Mouse (Mus musculus): ENCODE measurements around the gene Psmg4. TPM values are rescaled to one million over a fixed set of nuclear protein-coding genes. Genes with fewer than 3 reads are reported as not detected.

The Psmg4 gene
- polyA plus RNA-seq, 1 experiment from 2014 or later, result 74.1 TPM

- no peak for ATAC-seq (replicated peaks; ENCODE audit: extremely low read depth, insufficient read depth, low FRiP score)
- Histone ChIP-seq H3K4me2 (ENCODE audit: low read depth, low read length) (no peak overlapping the region), H3K27me3 (ENCODE audit: control insufficient read depth, insufficient read depth, low read length) (no peaks in the 10 kb centered on the region), H3K9me3 (replicated peaks; ENCODE audit: control insufficient read depth, low read length) (no peaks in the 10 kb centered on the region), H3K36me3 (ENCODE audit: control insufficient read depth, insufficient read depth) (no peaks in the 10 kb centered on the region), H3K9ac (ENCODE audit: low read length) (no peak overlapping the region), H3K4me3 (ENCODE audit: low read length) (no peak overlapping the region), H3K27ac (ENCODE audit: low read length) (peak overlapping the region; percentile 73), H3K4me1 (ENCODE audit: control insufficient read depth, insufficient read depth, low read length) (peaks cover 46% of the 10 kb centered on the region)
- 71% methylated on average over 4 of the region's 5 CpGs for WGBS
Measured at GRCm38 (mm10) chr13:34153254-34154011, 9.3 kb upstream of the Psmg4 start.

- H3K36me3 ChIP-seq (ENCODE audit: control insufficient read depth, insufficient read depth), result no peaks in the 10 kb centered on the region
- H3K27me3 ChIP-seq (ENCODE audit: control insufficient read depth, insufficient read depth, low read length), result no peaks in the 10 kb centered on the region
- peak overlapping the region; percentile 19 for H3K4me3 ChIP-seq (ENCODE audit: low read length)
- peak overlapping the region; percentile 73 for H3K27ac ChIP-seq (ENCODE audit: low read length)
- peak overlapping the region; percentile 54 for H3K4me2 ChIP-seq (ENCODE audit: low read depth, low read length)
- 41% methylated on average over 13 of the region's 13 CpGs for WGBS
- H3K4me1 ChIP-seq (ENCODE audit: control insufficient read depth, insufficient read depth, low read length), result peaks cover 40% of the 10 kb centered on the region
- H3K9ac ChIP-seq (ENCODE audit: low read length), result peak overlapping the region; percentile 52
- no peaks in the 10 kb centered on the region for H3K9me3 ChIP-seq (replicated peaks; ENCODE audit: control insufficient read depth, low read length)
- ATAC-seq (replicated peaks; ENCODE audit: extremely low read depth, insufficient read depth, low FRiP score), result no peak
Measured at GRCm38 (mm10) chr13:34154217-34154930, 8.4 kb upstream of the Psmg4 start.

- H3K4me2 ChIP-seq (ENCODE audit: low read depth, low read length), result peak overlapping the region; percentile 54
- H3K27me3 ChIP-seq (ENCODE audit: control insufficient read depth, insufficient read depth, low read length), result no peaks in the 10 kb centered on the region
- H3K4me1 ChIP-seq (ENCODE audit: control insufficient read depth, insufficient read depth, low read length), result peaks cover 35% of the 10 kb centered on the region
- H3K9me3 ChIP-seq (replicated peaks; ENCODE audit: control insufficient read depth, low read length), result no peaks in the 10 kb centered on the region
- H3K27ac ChIP-seq (ENCODE audit: low read length), result peak overlapping the region; percentile 50
- 33% methylated on average over 3 of the region's 3 CpGs for WGBS
- H3K36me3 ChIP-seq (ENCODE audit: control insufficient read depth, insufficient read depth), result no peaks in the 10 kb centered on the region
- H3K4me3 ChIP-seq (ENCODE audit: low read length), result peak overlapping the region; percentile 19
- no peak for ATAC-seq (replicated peaks; ENCODE audit: extremely low read depth, insufficient read depth, low FRiP score)
- peak overlapping the region; percentile 52 for H3K9ac ChIP-seq (ENCODE audit: low read length)
Measured at GRCm38 (mm10) chr13:34154931-34155272, 7.9 kb upstream of the Psmg4 start.

GRCm38 (mm10) chr13:34156133-34156839 is 6.5 kb upstream of the Psmg4 start:
- peak overlapping the region; percentile 30 for H3K4me2 ChIP-seq (ENCODE audit: low read depth, low read length)
- 34% methylated on average over 8 of the region's 8 CpGs for WGBS
- H3K27me3 ChIP-seq (ENCODE audit: control insufficient read depth, insufficient read depth, low read length), result no peaks in the 10 kb centered on the region
- H3K4me1 ChIP-seq (ENCODE audit: control insufficient read depth, insufficient read depth, low read length), result peaks cover 27% of the 10 kb centered on the region
- no peak overlapping the region for H3K4me3 ChIP-seq (ENCODE audit: low read length)
- peak; percentile 75 for ATAC-seq (replicated peaks; ENCODE audit: extremely low read depth, insufficient read depth, low FRiP score)
- peak overlapping the region; percentile 90 for H3K27ac ChIP-seq (ENCODE audit: low read length)
- no peaks in the 10 kb centered on the region for H3K36me3 ChIP-seq (ENCODE audit: control insufficient read depth, insufficient read depth)
- H3K9ac ChIP-seq (ENCODE audit: low read length), result peak overlapping the region; percentile 47; the same call in 1 of the 2 replicates
- no peaks in the 10 kb centered on the region for H3K9me3 ChIP-seq (replicated peaks; ENCODE audit: control insufficient read depth, low read length)

- no peaks in the 10 kb centered on the region for H3K9me3 ChIP-seq (replicated peaks; ENCODE audit: control insufficient read depth, low read length)
- H3K4me2 ChIP-seq (ENCODE audit: low read depth, low read length), result peak overlapping the region; percentile 30
- peak overlapping the region; percentile 47; the same call in 1 of the 2 replicates for H3K9ac ChIP-seq (ENCODE audit: low read length)
- no peak overlapping the region for H3K4me3 ChIP-seq (ENCODE audit: low read length)
- WGBS, result 39% methylated on average over 2 of the region's 2 CpGs
- no peaks in the 10 kb centered on the region for H3K36me3 ChIP-seq (ENCODE audit: control insufficient read depth, insufficient read depth)
- peaks cover 27% of the 10 kb centered on the region for H3K4me1 ChIP-seq (ENCODE audit: control insufficient read depth, insufficient read depth, low read length)
- H3K27ac ChIP-seq (ENCODE audit: low read length), result peak overlapping the region; percentile 90
- no peaks in the 10 kb centered on the region for H3K27me3 ChIP-seq (ENCODE audit: control insufficient read depth, insufficient read depth, low read length)
- peak; percentile 29 for ATAC-seq (replicated peaks; ENCODE audit: extremely low read depth, insufficient read depth, low FRiP score)
Measured at GRCm38 (mm10) chr13:34156840-34157185, 6.0 kb upstream of the Psmg4 start.

GRCm38 (mm10) chr13:34157596-34158157 is 5.1 kb upstream of the Psmg4 start:
- Histone ChIP-seq H3K27ac (ENCODE audit: low read length) (peak overlapping the region; percentile 90; the same call in 1 of the 2 replicates), H3K9ac (ENCODE audit: low read length) (no peak overlapping the region)
- 88% methylated on average over 3 of the region's 3 CpGs for WGBS

GRCm38 (mm10) chr13:34159926-34160325 is 2.8 kb upstream of the Psmg4 start:
- H3K27ac ChIP-seq (ENCODE audit: low read length), result no peak overlapping the region
- peaks cover 24% of the 10 kb centered on the region for H3K4me1 ChIP-seq (ENCODE audit: control insufficient read depth, insufficient read depth, low read length)
- 76% methylated on average over 1 of the region's 1 CpGs for WGBS
- H3K27me3 ChIP-seq (ENCODE audit: control insufficient read depth, insufficient read depth, low read length), result no peaks in the 10 kb centered on the region
- no peaks in the 10 kb centered on the region for H3K36me3 ChIP-seq (ENCODE audit: control insufficient read depth, insufficient read depth)
- ATAC-seq (replicated peaks; ENCODE audit: extremely low read depth, insufficient read depth, low FRiP score), result no peak
- H3K4me2 ChIP-seq (ENCODE audit: low read depth, low read length), result no peak overlapping the region
- H3K9ac ChIP-seq (ENCODE audit: low read length), result no peak overlapping the region
- no peaks in the 10 kb centered on the region for H3K9me3 ChIP-seq (replicated peaks; ENCODE audit: control insufficient read depth, low read length)
- no peak overlapping the region for H3K4me3 ChIP-seq (ENCODE audit: low read length)

More at GRCm38 (mm10) chr13:34157596-34158157, 5.1 kb upstream of the Psmg4 start:
- Histone ChIP-seq H3K4me1 (ENCODE audit: control insufficient read depth, insufficient read depth, low read length) (peaks cover 33% of the 10 kb centered on the region), H3K27me3 (ENCODE audit: control insufficient read depth, insufficient read depth, low read length) (no peaks in the 10 kb centered on the region), H3K9me3 (replicated peaks; ENCODE audit: control insufficient read depth, low read length) (no peaks in the 10 kb centered on the region), H3K4me3 (ENCODE audit: low read length) (no peak overlapping the region), H3K4me2 (ENCODE audit: low read depth, low read length) (no peak overlapping the region), H3K36me3 (ENCODE audit: control insufficient read depth, insufficient read depth) (no peaks in the 10 kb centered on the region)
- ATAC-seq (replicated peaks; ENCODE audit: extremely low read depth, insufficient read depth, low FRiP score), result no peak

GRCm38 (mm10) chr13:34163304-34163975 is 676 bp downstream of the Psmg4 start:
- no peaks in the 10 kb centered on the region for H3K9me3 ChIP-seq (replicated peaks; ENCODE audit: control insufficient read depth, low read length)
- peaks cover 12% of the 10 kb centered on the region for H3K4me1 ChIP-seq (ENCODE audit: control insufficient read depth, insufficient read depth, low read length)
- H3K36me3 ChIP-seq (ENCODE audit: control insufficient read depth, insufficient read depth), result peaks cover 9% of the 10 kb centered on the region
- H3K27me3 ChIP-seq (ENCODE audit: control insufficient read depth, insufficient read depth, low read length), result no peaks in the 10 kb centered on the region
- WGBS, result 37% methylated on average over 12 of the region's 12 CpGs
- H3K9ac ChIP-seq (ENCODE audit: low read length), result peak overlapping the region; percentile 90
- no peak for ATAC-seq (replicated peaks; ENCODE audit: extremely low read depth, insufficient read depth, low FRiP score)
- peak overlapping the region; percentile 89 for H3K4me2 ChIP-seq (ENCODE audit: low read depth, low read length)
- H3K27ac ChIP-seq (ENCODE audit: low read length), result peak overlapping the region; percentile 98
- peak overlapping the region; percentile 97 for H3K4me3 ChIP-seq (ENCODE audit: low read length)
